Mouse (Mus musculus) liver, adult 2 months (tissue): Measurements from ENCODE around the gene Padi2.

Experiments
- CTCF ChIP-seq: fragments of 200-500 bp; IDR thresholded peaks from 2 replicates; pipeline ENCODE4 v1.5.1; 2011; ENCODE audit warnings: low read depth, low read length, control low read depth
- POLR2A ChIP-seq: fragments of 200-500 bp; IDR thresholded peaks from 2 replicates; pipeline ENCODE4 v1.6.1; 2011; ENCODE audit warnings: low read length, control low read depth; ENCODE audit not compliant: insufficient read depth; ENCODE audit errors: extremely low read depth

DNA sequence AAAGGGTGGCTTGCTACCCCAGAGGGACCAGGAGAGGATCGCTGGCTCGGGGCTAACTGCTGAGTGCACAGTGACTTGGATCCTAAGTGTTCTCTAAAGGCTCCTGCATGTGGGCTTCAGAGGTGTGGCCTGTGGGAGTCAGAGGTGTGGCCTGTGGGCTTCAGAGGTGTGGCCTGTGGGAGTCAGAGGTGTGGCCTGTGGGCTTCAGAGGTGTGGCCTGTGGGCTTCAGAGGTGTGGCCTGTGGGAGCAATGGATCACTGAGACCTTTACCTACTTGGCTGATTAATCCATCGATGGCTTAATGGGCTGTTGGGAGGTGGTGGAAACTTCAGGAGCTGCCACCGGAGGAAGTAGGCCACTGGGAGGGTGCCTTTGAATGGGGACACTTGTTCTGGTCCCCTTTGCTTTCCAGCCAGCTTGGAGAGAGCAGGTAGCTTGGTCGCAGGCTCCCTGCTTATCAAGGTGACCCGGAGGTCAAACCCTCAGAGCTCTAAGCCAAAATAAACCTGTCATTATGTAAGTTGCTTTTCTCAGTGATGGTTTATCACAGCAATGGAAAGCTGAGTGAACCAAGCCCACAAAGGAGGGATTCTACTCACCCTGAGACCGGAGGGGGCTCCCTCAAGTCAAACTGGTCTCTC is 45.9 kb upstream of the Padi2 start:
- TF ChIP-seq CTCF = no peak
- no peak for TF ChIP-seq POLR2A
